Mouse (Mus musculus): ENCODE data around the gene Nodal.

DNA sequence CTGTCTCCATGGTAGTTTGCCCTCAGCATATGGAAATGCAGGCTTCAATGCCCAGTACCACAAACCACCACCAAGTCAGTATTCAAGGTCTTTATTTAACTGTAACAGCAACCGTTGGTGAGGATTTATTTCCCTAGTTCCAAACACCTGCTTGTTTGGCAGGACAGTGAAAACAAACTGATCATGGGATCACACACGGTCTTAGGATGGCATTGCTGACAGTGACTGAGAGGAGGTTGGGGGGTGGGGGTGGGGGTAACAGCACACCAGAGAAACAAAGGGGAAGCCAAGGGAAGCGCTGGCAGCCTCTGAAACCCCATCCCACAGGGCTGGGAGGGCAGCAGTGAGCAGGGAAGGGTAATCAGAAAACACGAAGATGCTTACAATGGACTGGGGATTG, 10.6 kb downstream of the Nodal start:
- no peak for TF ChIP-seq POLR2A (IDR thresholded peaks at IDR 0.05; ENCODE audit: borderline replicate concordance, control insufficient read depth, low read depth, low read length)
- no peak for TF ChIP-seq CTCF (IDR thresholded peaks at IDR 0.05; ENCODE audit: control insufficient read depth, insufficient read depth, low read length)
